Mouse (Mus musculus) neural tube, embryonic 15.5 days (tissue): ENCODE measurements around the gene Nr4a3. TPM values are rescaled to one million over a fixed set of nuclear protein-coding genes. Genes with fewer than 3 reads are reported as not detected.

Experiments used
- ATAC-seq: fragments of 200-750 bp; cut with Nextera tagmentation; 2 replicates; pipeline ENCODE4 v1.8.0; 2017; ENCODE audit warnings: mild to moderate bottlenecking, moderate TSS enrichment, moderate library complexity; ENCODE audit not compliant: low FRiP score
- H3K27ac ChIP-seq: fragments of 300-500 bp; sonication (generic); replicated peaks from 2 replicates; pipeline ENCODE4 v1.5.1; 2015; ENCODE audit warnings: mild to moderate bottlenecking, inconsistent platforms
- H3K27me3 ChIP-seq: fragments of 300-500 bp; sonication (generic); replicated peaks from 2 replicates; pipeline ENCODE4 v1.6.1; 2015; ENCODE audit warnings: inconsistent platforms
- H3K36me3 ChIP-seq: fragments of 300-500 bp; sonication (generic); 2 replicates; pipeline ENCODE4 v1.6.1; 2015; ENCODE audit warnings: inconsistent platforms
- H3K4me1 ChIP-seq: fragments of 300-500 bp; sonication (generic); 2 replicates; pipeline ENCODE4 v1.6.1; 2015; ENCODE audit warnings: inconsistent platforms
- H3K4me2 ChIP-seq: fragments of 300-500 bp; sonication (generic); 2 replicates; pipeline ENCODE4 v1.6.1; 2015; ENCODE audit warnings: inconsistent platforms, mild to moderate bottlenecking, moderate library complexity
- H3K4me3 ChIP-seq: fragments of 300-500 bp; sonication (generic); replicated peaks from 2 replicates; pipeline ENCODE4 v1.5.1; 2015; ENCODE audit warnings: mild to moderate bottlenecking, inconsistent platforms
- H3K9ac ChIP-seq: fragments of 300-500 bp; sonication (generic); replicated peaks from 2 replicates; pipeline ENCODE4 v1.6.1; 2015; ENCODE audit warnings: mild to moderate bottlenecking, inconsistent platforms
- H3K9me3 ChIP-seq: fragments of 300-500 bp; sonication (generic); replicated peaks from 2 replicates; pipeline ENCODE4 v1.6.1; 2016; ENCODE audit warnings: inconsistent platforms
- WGBS: fragments of 180-500 bp; shearing (Covaris S2); methylation state at CpG from one replicate; pipeline ENCODE4 v1.1.7; 2015; ENCODE audit warnings: mixed read lengths; 5-methylcytosine and 5-hydroxymethylcytosine counted together
- polyA plus RNA-seq: library from polyadenylated mRNA; unstranded; fragments of >200 nt; fragmentation: Nextera tagmentation; extraction: Ambion mirVana; gene quantifications from 2 replicates; pipeline ENCODE4 v1.2.1, GENCODE M21; 2015

Gene Nr4a3
- polyA plus RNA-seq, 1 experiment from 2014 or later, result 1.8 TPM

GRCm38 (mm10) chr4:48124416-48124772, 79.4 kb downstream of the Nr4a3 start:
- Histone ChIP-seq H3K4me3 (peak overlapping the region; percentile 83), H3K36me3 (no peaks in the 10 kb centered on the region), H3K4me2 (peak overlapping the region; percentile 83), H3K9me3 (no peaks in the 10 kb centered on the region), H3K9ac (peak overlapping the region; percentile 81), H3K27ac (no peak overlapping the region), H3K4me1 (0 out of 2 replicates have a peak, but pooled peaks cover 9% of the 10 kb centered on the region), H3K27me3 (no peaks in the 10 kb centered on the region)
- peak; percentile 83 for ATAC-seq
- 6% methylated on average over 9 of the region's 9 CpGs for WGBS

GRCm38 (mm10) chr4:48124773-48125469, 80.0 kb downstream of the Nr4a3 start, which contains the start of gene Stx17:
Gene Stx17, plus strand, starts transcription at chr4:48124915.
- 0 out of 2 replicates have a peak, but pooled peaks cover 9% of the 10 kb centered on the region for H3K4me1 ChIP-seq
- peak; percentile 100 for ATAC-seq
- H3K9me3 ChIP-seq, result no peaks in the 10 kb centered on the region
- peak within 1 kb of the TSS; percentile 81 for H3K9ac ChIP-seq
- H3K27me3 ChIP-seq, result no peaks in the 10 kb centered on the region
- peak within 1 kb of the TSS; percentile 83 for H3K4me2 ChIP-seq
- H3K4me3 ChIP-seq, result peak within 1 kb of the TSS; percentile 83
- 1% methylated on average over 57 of the region's 58 CpGs for WGBS
- peak within 1 kb of the TSS; percentile 24 for H3K27ac ChIP-seq
- H3K36me3 ChIP-seq, result no peaks in the 10 kb centered on the region

- H3K4me3 ChIP-seq, result no peak overlapping the region
- peaks cover 4% of the 10 kb centered on the region; the same call in 1 of the 2 replicates for H3K36me3 ChIP-seq
- H3K27ac ChIP-seq, result no peak overlapping the region
- no peak overlapping the region for H3K9ac ChIP-seq
- 90% methylated on average over 6 of the region's 6 CpGs for WGBS
- H3K4me1 ChIP-seq, result 0 out of 2 replicates have a peak, but pooled peaks cover 4% of the 10 kb centered on the region
- no peaks in the 10 kb centered on the region for H3K27me3 ChIP-seq
- no peaks in the 10 kb centered on the region for H3K9me3 ChIP-seq
- H3K4me2 ChIP-seq, result no peak overlapping the region
- no peak for ATAC-seq
These were observed 85.4 kb downstream of the Nr4a3 start for GRCm38 (mm10) chr4:48130314-48130713.

- WGBS, result 95% methylated on average over 9 of the region's 9 CpGs
- H3K27ac ChIP-seq, result no peak overlapping the region
- no peaks in the 10 kb centered on the region for H3K9me3 ChIP-seq
- no peak for ATAC-seq
- no peak overlapping the region for H3K4me2 ChIP-seq
- H3K4me3 ChIP-seq, result no peak overlapping the region
- H3K36me3 ChIP-seq, result peaks cover 7% of the 10 kb centered on the region; the same call in 1 of the 2 replicates
- H3K27me3 ChIP-seq, result no peaks in the 10 kb centered on the region
- H3K4me1 ChIP-seq, result no peaks in the 10 kb centered on the region
- H3K9ac ChIP-seq, result no peak overlapping the region
These were observed 86.7 kb downstream of the Nr4a3 start for GRCm38 (mm10) chr4:48131606-48132005.

GRCm38 (mm10) chr4:48132721-48133120, 87.8 kb downstream of the Nr4a3 start:
- Histone ChIP-seq H3K27ac (no peak overlapping the region), H3K4me2 (no peak overlapping the region), H3K36me3 (peaks cover 7% of the 10 kb centered on the region; the same call in 1 of the 2 replicates), H3K4me3 (no peak overlapping the region), H3K9ac (no peak overlapping the region), H3K4me1 (no peaks in the 10 kb centered on the region), H3K27me3 (no peaks in the 10 kb centered on the region), H3K9me3 (no peaks in the 10 kb centered on the region)
- WGBS, result 91% methylated on average over 3 of the region's 3 CpGs
- no peak for ATAC-seq

Other genes with a start within 250 kb of the Nr4a3 start
- 23.9 and 27.4 TPM in 2 replicates for gene Stx17, start 79.8 kb downstream of the Nr4a3 start, polyA plus RNA-seq
- gene Erp44, start 234.4 kb downstream of the Nr4a3 start, polyA plus RNA-seq, result 60.5 and 69.6 TPM in 2 replicates
- gene Invs, start 234.6 kb downstream of the Nr4a3 start, polyA plus RNA-seq, result 7.0 and 7.4 TPM in 2 replicates